Mouse (Mus musculus) ES-E14 (cell line): ENCODE results near the gene Polr2b.

Experiments used
- HCFC1 ChIP-seq: IDR thresholded peaks from 2 replicates; pipeline ENCODE4 v1.6.1; 2012; ENCODE audit warnings: low read length, inconsistent platforms, borderline replicate concordance; ENCODE audit not compliant: insufficient read depth
- ZC3H11A ChIP-seq: IDR thresholded peaks from 2 replicates; pipeline ENCODE4 v1.6.1; 2012; ENCODE audit warnings: low read depth, mild to moderate bottlenecking, inconsistent platforms, low read length, borderline replicate concordance
- ZNF384 ChIP-seq: IDR thresholded peaks from 2 replicates; pipeline ENCODE4 v1.6.1; 2012; ENCODE audit warnings: low read depth, low read length, inconsistent platforms

- TF ChIP-seq HCFC1 (no peak), ZC3H11A (no peak), ZNF384 (no peak)
These were observed 22.0 kb upstream of the Polr2b start for GRCm38 (mm10) chr5:77287901-77288300.
